Mouse (Mus musculus) lung, adult 2 months (tissue): ENCODE results near the gene Igf2bp1. TPM values are rescaled to one million over a fixed set of nuclear protein-coding genes. Genes with fewer than 3 reads are reported as not detected.

Source experiments
- DNase-seq: peaks from one replicate; pipeline ENCODE4 v3.0.0; 2022
- H3K4me1 ChIP-seq: fragments of 200-500 bp; 2 replicates; pipeline ENCODE4 v1.6.1; 2011; ENCODE audit warnings: low read length; ENCODE audit not compliant: control insufficient read depth, insufficient read depth
- H3K4me3 ChIP-seq: fragments of 200-500 bp; replicated peaks from 2 replicates; pipeline ENCODE3; 2011; ENCODE audit warnings: low read depth, mild to moderate bottlenecking, control low read depth, low read length; ENCODE audit errors: extremely low read depth
- CTCF ChIP-seq: fragments of 200-500 bp; IDR thresholded peaks from 2 replicates; pipeline ENCODE4 v1.5.1; 2011; ENCODE audit warnings: mild to moderate bottlenecking, low read length, control low read depth; ENCODE audit not compliant: insufficient read depth
- POLR2A ChIP-seq: fragments of 200-500 bp; IDR thresholded peaks from 2 replicates; pipeline ENCODE4 v1.6.1; 2011; ENCODE audit warnings: low read depth, mild to moderate bottlenecking, control low read depth, low read length, borderline replicate concordance; ENCODE audit errors: extremely low read depth
- WGBS: fragments of 180-500 bp; shearing (Covaris S2); methylation state at CpG from one replicate; pipeline ENCODE4 v1.1.7; 2018; 5-methylcytosine and 5-hydroxymethylcytosine counted together
- polyA plus RNA-seq: library from polyadenylated mRNA; depleted of rRNA; stranded (reverse); fragments of >200 nt; gene quantifications from 2 replicates; pipeline ENCODE4 v1.2.3, GENCODE M21; 2012

Gene Igf2bp1
- polyA plus RNA-seq, 1 experiment = 1.6 TPM

GRCm38 (mm10) chr11:95976290-95976689 is 29.4 kb downstream of the Igf2bp1 start:
- 93% methylated on average over 2 of the region's 2 CpGs for WGBS
- no peak for DNase-seq
- Histone ChIP-seq H3K4me1 (no peaks in the 10 kb centered on the region), H3K4me3 (no peak overlapping the region)
- TF ChIP-seq CTCF = no peak
- TF ChIP-seq POLR2A = no peak

- H3K4me1 ChIP-seq = no peaks in the 10 kb centered on the region
- no peak overlapping the region for H3K4me3 ChIP-seq
- WGBS = 91% methylated on average over 5 of the region's 5 CpGs
- no peak for TF ChIP-seq POLR2A
- no peak for TF ChIP-seq CTCF
- no peak for DNase-seq
These were observed 30.0 kb downstream of the Igf2bp1 start for GRCm38 (mm10) chr11:95975694-95976093.

GRCm38 (mm10) chr11:95973187-95973586 is 32.6 kb downstream of the Igf2bp1 start:
- WGBS = 66% methylated on average over 6 of the region's 6 CpGs
- H3K4me1 ChIP-seq = no peaks in the 10 kb centered on the region
- TF ChIP-seq POLR2A (no peak), CTCF (0 out of 2 replicates have a peak, but pooled peaks have one; percentile 12)
- DNase-seq = no peak
- no peak overlapping the region for H3K4me3 ChIP-seq

- no peak for TF ChIP-seq POLR2A
- WGBS = 68% methylated on average over 7 of the region's 7 CpGs
- H3K4me3 ChIP-seq = no peak overlapping the region
- no peak for DNase-seq
- no peaks in the 10 kb centered on the region for H3K4me1 ChIP-seq
These were observed 42.4 kb downstream of the Igf2bp1 start for GRCm38 (mm10) chr11:95963304-95963703.

- Histone ChIP-seq H3K4me1 (no peaks in the 10 kb centered on the region), H3K4me3 (no peak overlapping the region)
- WGBS = 66% methylated on average over 6 of the region's 6 CpGs
- no peak for DNase-seq
- no peak for TF ChIP-seq POLR2A
- no peak for TF ChIP-seq CTCF
These were observed 46.6 kb downstream of the Igf2bp1 start for GRCm38 (mm10) chr11:95959152-95959551.

GRCm38 (mm10) chr11:95958251-95958650 is 47.5 kb downstream of the Igf2bp1 start:
- WGBS = 63% methylated on average over 9 of the region's 9 CpGs
- TF ChIP-seq CTCF (no peak), POLR2A (no peak)
- DNase-seq = no peak
- Histone ChIP-seq H3K4me1 (no peaks in the 10 kb centered on the region), H3K4me3 (no peak overlapping the region)

GRCm38 (mm10) chr11:95957407-95957806 is 48.3 kb downstream of the Igf2bp1 start:
- no peak overlapping the region for H3K4me3 ChIP-seq
- no peak for DNase-seq
- WGBS = 64% methylated on average over 7 of the region's 7 CpGs

GRCm38 (mm10) chr11:95953313-95953712 is 52.4 kb downstream of the Igf2bp1 start:
- TF ChIP-seq CTCF (no peak), POLR2A (no peak)
- Histone ChIP-seq H3K4me1 (no peaks in the 10 kb centered on the region), H3K4me3 (no peak overlapping the region)
- no peak for DNase-seq
- WGBS = 84% methylated on average over 5 of the region's 5 CpGs

More at GRCm38 (mm10) chr11:95957407-95957806, 48.3 kb downstream of the Igf2bp1 start:
- no peaks in the 10 kb centered on the region for H3K4me1 ChIP-seq
- TF ChIP-seq CTCF (no peak), POLR2A (no peak)

- no peak for DNase-seq
- whole genome bisulfite sequencing = 76% methylated on average over 13 of the region's 13 CpGs
- no peak for TF ChIP-seq POLR2A
- TF ChIP-seq CTCF = no peak
- Histone ChIP-seq H3K4me3 (no peak overlapping the region), H3K4me1 (no peaks in the 10 kb centered on the region)
These were observed 59.8 kb downstream of the Igf2bp1 start for GRCm38 (mm10) chr11:95945838-95946472.

- no peaks in the 10 kb centered on the region for H3K4me1 ChIP-seq
- WGBS = 43% methylated on average over 11 of the region's 11 CpGs
- DNase-seq = no peak
- no peak for TF ChIP-seq CTCF
- no peak for TF ChIP-seq POLR2A
- H3K4me3 ChIP-seq = no peak overlapping the region
These were observed 65.8 kb downstream of the Igf2bp1 start for GRCm38 (mm10) chr11:95939828-95940507.
